Mouse (Mus musculus): ENCODE measurements at regions not wholly inside any gene's neighbourhood (a gene's known extent, or its start where the extent isn't known, plus 50 kb on each side); places are given as distances from the start of the nearest gene placed in this dataset.

DNA sequence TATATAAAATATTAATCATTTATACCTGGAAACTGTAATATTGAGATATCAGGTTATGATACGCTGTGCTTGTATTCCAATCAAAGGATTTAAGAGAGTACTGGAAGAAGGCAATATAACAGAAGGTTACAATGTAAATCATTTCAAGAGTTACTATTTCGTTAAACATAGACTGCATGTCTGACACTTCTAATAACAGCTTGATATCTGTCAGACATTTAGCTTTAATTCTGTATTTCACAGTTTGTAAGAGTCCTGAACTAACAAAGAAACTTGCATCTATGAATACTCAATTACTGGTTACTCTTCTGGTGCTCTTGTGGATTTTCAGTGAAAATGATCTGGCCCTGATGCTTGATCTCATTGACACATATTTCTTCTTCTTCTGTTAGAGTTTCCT, 840.6 kb downstream of the Cdh9 start:
- in situ Hi-C loops (cut with MboI, MseI), result no loop called here

DNA sequence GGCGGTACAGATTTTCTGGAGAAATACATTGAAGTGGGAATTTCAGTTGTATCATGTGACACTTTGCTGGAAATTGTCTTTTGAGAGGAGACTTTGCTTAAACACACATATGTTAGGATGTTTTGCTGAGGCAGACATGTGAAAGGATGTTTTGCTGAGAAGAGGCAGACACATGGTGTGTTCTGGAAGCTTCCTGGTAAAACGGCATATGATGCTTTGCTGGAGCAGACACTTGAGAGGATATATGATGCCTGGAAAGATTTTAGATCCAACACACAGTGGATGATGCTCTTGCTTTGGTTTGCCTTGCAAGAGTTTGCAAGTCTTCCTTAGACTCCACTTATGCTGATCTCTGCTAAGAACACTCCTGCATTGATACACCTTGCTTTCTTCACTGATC, 860.1 kb downstream of the Cdh9 start:
- in situ Hi-C loops (cut with MboI, MseI), result no loop called here

DNA sequence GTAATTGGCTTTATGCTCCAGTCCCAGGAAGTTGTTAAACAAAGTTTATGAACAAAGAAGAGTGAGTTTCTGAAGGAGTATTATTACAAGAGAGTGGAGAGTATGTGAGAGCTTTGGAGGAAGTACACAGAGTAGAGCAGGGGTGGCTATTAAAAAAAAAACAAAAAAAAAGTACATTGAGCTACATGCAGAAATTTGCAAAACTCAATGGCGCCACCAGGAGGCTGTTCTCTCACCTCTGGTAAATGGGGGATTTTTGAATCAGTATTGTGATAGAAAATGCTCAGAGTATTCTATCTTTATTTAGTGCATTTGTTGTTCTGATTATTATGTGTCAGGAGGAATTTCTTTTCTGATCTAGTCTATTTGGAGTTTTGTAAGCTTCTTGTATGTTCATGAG, 875.8 kb downstream of the Cdh9 start:
- in situ Hi-C loops (cut with MboI, MseI), result no loop called here

- in situ Hi-C loops (cut with MboI, MseI), result no loop called here
Observed at GRCm38 (mm10) chr15:17614945-17615344, 886.4 kb downstream of the Cdh9 start.

GRCm38 (mm10) chr15:17641218-17641617, 912.7 kb downstream of the Cdh9 start:
- in situ Hi-C loops (cut with MboI, MseI), result loop anchor here (10.0 kb wide), 1 partner anchor 1144 kb away; no protein-coding TSS in a partner anchor

Data from regulatory T cell (primary cell).